Mouse (Mus musculus): Measurements from ENCODE around the gene Zfhx3.

Zfhx3 gene

GRCm38 (mm10) chr8:108762567-108762966, 820.1 kb downstream of the Zfhx3 start:
- no peak for DNase-seq

GRCm38 (mm10) chr8:108764403-108765194, 822.2 kb downstream of the Zfhx3 start:
- DNase-seq = no peak

- no peak for DNase-seq
These were observed 823.7 kb downstream of the Zfhx3 start for GRCm38 (mm10) chr8:108766102-108766501.

GRCm38 (mm10) chr8:108768051-108768450, 825.6 kb downstream of the Zfhx3 start:
- DNase-seq = no peak

GRCm38 (mm10) chr8:108770334-108770733, 827.9 kb downstream of the Zfhx3 start:
- DNase-seq = no peak

- no peak for DNase-seq
These were observed 831.0 kb downstream of the Zfhx3 start for GRCm38 (mm10) chr8:108773436-108773835.

- no peak for DNase-seq
These were observed 835.6 kb downstream of the Zfhx3 start for GRCm38 (mm10) chr8:108778063-108778462.

GRCm38 (mm10) chr8:108778551-108778950, 836.1 kb downstream of the Zfhx3 start:
- DNase-seq = no peak

GRCm38 (mm10) chr8:108780766-108781165, 838.3 kb downstream of the Zfhx3 start:
- no peak for DNase-seq

GRCm38 (mm10) chr8:108781192-108781591, 838.7 kb downstream of the Zfhx3 start:
- no peak for DNase-seq

GRCm38 (mm10) chr8:108783155-108783554, 840.7 kb downstream of the Zfhx3 start:
- DNase-seq = no peak

- DNase-seq = no peak
These were observed 845.8 kb downstream of the Zfhx3 start for GRCm38 (mm10) chr8:108788156-108788761.

GRCm38 (mm10) chr8:108788762-108789157, 846.3 kb downstream of the Zfhx3 start:
- no peak for DNase-seq

- peak; percentile 32 for DNase-seq
These were observed 848.3 kb downstream of the Zfhx3 start for GRCm38 (mm10) chr8:108790559-108791293.

GRCm38 (mm10) chr8:108796076-108796475, 853.6 kb downstream of the Zfhx3 start:
- DNase-seq = no peak

- no peak for DNase-seq
These were observed 854.4 kb downstream of the Zfhx3 start for GRCm38 (mm10) chr8:108796882-108797281.

- peak; percentile 83 for DNase-seq
These were observed 855.6 kb downstream of the Zfhx3 start for GRCm38 (mm10) chr8:108798012-108798411.

GRCm38 (mm10) chr8:108799250-108799649, 856.8 kb downstream of the Zfhx3 start:
- no peak for DNase-seq

GRCm38 (mm10) chr8:108800357-108800756, 857.9 kb downstream of the Zfhx3 start:
- no peak for DNase-seq

- no peak for DNase-seq
These were observed 860.6 kb downstream of the Zfhx3 start for GRCm38 (mm10) chr8:108803017-108803416.

GRCm38 (mm10) chr8:108811694-108812093, 869.2 kb downstream of the Zfhx3 start:
- no peak for DNase-seq

GRCm38 (mm10) chr8:108813375-108813774, 870.9 kb downstream of the Zfhx3 start:
- DNase-seq = no peak

GRCm38 (mm10) chr8:108819271-108819671, 876.8 kb downstream of the Zfhx3 start:
- no peak for DNase-seq

- no peak for DNase-seq
These were observed 877.4 kb downstream of the Zfhx3 start for GRCm38 (mm10) chr8:108819826-108820225.

Data from kidney, adult 18-20 months (tissue).